Mouse (Mus musculus): ENCODE data around the gene Rgs3. TPM values are rescaled to one million over a fixed set of nuclear protein-coding genes. Genes with fewer than 3 reads are reported as not detected.

Rgs3 gene
- polyA plus RNA-seq, 1 experiment from 2014 or later: 63.1 TPM

GRCm38 (mm10) chr4:62729941-62730340 lies 170.3 kb downstream of the Rgs3 start:
- WGBS: 68% methylated on average over 5 of the region's 5 CpGs

GRCm38 (mm10) chr4:62730861-62731260 lies 171.2 kb downstream of the Rgs3 start:
- no peak overlapping the region for H3K27ac ChIP-seq (ENCODE audit: low read length)
- no peak overlapping the region for H3K9ac ChIP-seq (ENCODE audit: low read length)
- H3K4me3 ChIP-seq (ENCODE audit: low read length): no peak overlapping the region
- H3K9me3 ChIP-seq (replicated peaks; ENCODE audit: control insufficient read depth, low read length): no peaks in the 10 kb centered on the region
- H3K4me1 ChIP-seq (ENCODE audit: control insufficient read depth, insufficient read depth, low read length): peaks cover 47% of the 10 kb centered on the region
- no peaks in the 10 kb centered on the region for H3K27me3 ChIP-seq (ENCODE audit: control insufficient read depth, insufficient read depth, low read length)
- WGBS: 74% methylated on average over 3 of the region's 3 CpGs
- H3K4me2 ChIP-seq (ENCODE audit: low read depth, low read length): no peak overlapping the region
- H3K36me3 ChIP-seq (ENCODE audit: control insufficient read depth, insufficient read depth): no peaks in the 10 kb centered on the region
- no peak for ATAC-seq (replicated peaks; ENCODE audit: extremely low read depth, insufficient read depth, low FRiP score)

More at GRCm38 (mm10) chr4:62729941-62730340, 170.3 kb downstream of the Rgs3 start:
- ATAC-seq (replicated peaks; ENCODE audit: extremely low read depth, insufficient read depth, low FRiP score): no peak
- Histone ChIP-seq H3K9me3 (replicated peaks; ENCODE audit: control insufficient read depth, low read length) (peaks cover 7% of the 10 kb centered on the region), H3K36me3 (ENCODE audit: control insufficient read depth, insufficient read depth) (no peaks in the 10 kb centered on the region), H3K9ac (ENCODE audit: low read length) (no peak overlapping the region), H3K27ac (ENCODE audit: low read length) (no peak overlapping the region; the same call in 1 of the 2 replicates), H3K4me2 (ENCODE audit: low read depth, low read length) (no peak overlapping the region), H3K4me3 (ENCODE audit: low read length) (no peak overlapping the region), H3K27me3 (ENCODE audit: control insufficient read depth, insufficient read depth, low read length) (no peaks in the 10 kb centered on the region), H3K4me1 (ENCODE audit: control insufficient read depth, insufficient read depth, low read length) (peaks cover 39% of the 10 kb centered on the region)

DNA sequence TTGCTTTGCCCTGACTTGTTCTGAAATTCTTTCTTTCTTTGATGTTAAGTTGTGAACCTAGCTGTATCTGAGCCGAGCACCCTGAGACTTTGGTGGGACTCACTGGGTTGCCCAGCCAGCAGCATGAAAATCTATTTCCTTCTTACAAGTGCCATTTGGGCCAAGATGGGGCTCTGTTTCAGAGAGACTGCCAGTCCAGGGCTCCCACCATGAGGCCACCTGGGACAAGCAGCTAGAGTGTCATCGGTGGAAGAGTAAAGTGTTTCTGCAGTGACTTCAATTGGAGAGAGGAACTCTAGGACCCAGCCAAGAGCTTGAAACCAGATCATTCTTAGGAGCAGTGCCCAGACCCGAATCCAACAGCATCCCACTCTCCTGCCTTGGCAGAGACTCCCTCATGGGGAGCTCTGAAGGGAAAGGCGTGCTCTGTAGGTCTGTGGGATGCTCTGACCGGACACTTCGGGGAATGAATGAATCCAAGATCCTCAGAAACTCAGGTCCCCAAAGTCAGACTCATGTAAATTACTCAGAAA lies 171.9 kb downstream of the Rgs3 start:
- ATAC-seq (replicated peaks; ENCODE audit: extremely low read depth, insufficient read depth, low FRiP score): no peak
- Histone ChIP-seq H3K4me1 (ENCODE audit: control insufficient read depth, insufficient read depth, low read length) (peaks cover 54% of the 10 kb centered on the region), H3K36me3 (ENCODE audit: control insufficient read depth, insufficient read depth) (no peaks in the 10 kb centered on the region), H3K4me2 (ENCODE audit: low read depth, low read length) (no peak overlapping the region), H3K27me3 (ENCODE audit: control insufficient read depth, insufficient read depth, low read length) (no peaks in the 10 kb centered on the region), H3K9ac (ENCODE audit: low read length) (no peak overlapping the region), H3K27ac (ENCODE audit: low read length) (peak overlapping the region; percentile 96), H3K4me3 (ENCODE audit: low read length) (no peak overlapping the region), H3K9me3 (replicated peaks; ENCODE audit: control insufficient read depth, low read length) (no peaks in the 10 kb centered on the region)
- 72% methylated on average over 6 of the region's 6 CpGs for WGBS

DNA sequence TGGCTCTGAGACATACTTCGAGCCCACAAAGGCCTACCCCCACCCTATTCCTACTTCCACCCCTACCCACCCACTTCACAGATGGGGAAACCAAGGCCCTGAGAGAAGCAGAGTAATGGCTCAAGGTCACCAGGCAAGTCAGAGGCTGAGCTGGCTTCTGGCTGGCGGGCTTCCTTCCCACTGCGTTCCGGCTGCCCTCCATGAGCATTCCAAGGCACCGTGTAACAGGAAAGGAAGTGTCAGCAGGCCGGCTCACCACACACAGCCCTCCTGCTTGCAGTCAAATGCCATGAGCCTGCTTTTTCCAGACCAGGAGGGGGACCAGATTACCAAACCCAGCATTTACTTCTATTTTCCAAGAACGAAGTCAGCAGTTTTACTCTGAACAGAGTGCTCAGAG lies 172.4 kb downstream of the Rgs3 start:
- no peak overlapping the region for H3K4me3 ChIP-seq (ENCODE audit: low read length)
- no peaks in the 10 kb centered on the region for H3K36me3 ChIP-seq (ENCODE audit: control insufficient read depth, insufficient read depth)
- 0 out of 2 replicates have a peak, but pooled peaks have one; percentile 11 for ATAC-seq (replicated peaks; ENCODE audit: extremely low read depth, insufficient read depth, low FRiP score)
- H3K4me2 ChIP-seq (ENCODE audit: low read depth, low read length): no peak overlapping the region
- WGBS: 43% methylated on average over 7 of the region's 7 CpGs
- H3K9me3 ChIP-seq (replicated peaks; ENCODE audit: control insufficient read depth, low read length): no peaks in the 10 kb centered on the region
- H3K4me1 ChIP-seq (ENCODE audit: control insufficient read depth, insufficient read depth, low read length): peaks cover 59% of the 10 kb centered on the region
- H3K27me3 ChIP-seq (ENCODE audit: control insufficient read depth, insufficient read depth, low read length): no peaks in the 10 kb centered on the region
- peak overlapping the region; percentile 96 for H3K27ac ChIP-seq (ENCODE audit: low read length)
- H3K9ac ChIP-seq (ENCODE audit: low read length): peak overlapping the region; percentile 55

DNA sequence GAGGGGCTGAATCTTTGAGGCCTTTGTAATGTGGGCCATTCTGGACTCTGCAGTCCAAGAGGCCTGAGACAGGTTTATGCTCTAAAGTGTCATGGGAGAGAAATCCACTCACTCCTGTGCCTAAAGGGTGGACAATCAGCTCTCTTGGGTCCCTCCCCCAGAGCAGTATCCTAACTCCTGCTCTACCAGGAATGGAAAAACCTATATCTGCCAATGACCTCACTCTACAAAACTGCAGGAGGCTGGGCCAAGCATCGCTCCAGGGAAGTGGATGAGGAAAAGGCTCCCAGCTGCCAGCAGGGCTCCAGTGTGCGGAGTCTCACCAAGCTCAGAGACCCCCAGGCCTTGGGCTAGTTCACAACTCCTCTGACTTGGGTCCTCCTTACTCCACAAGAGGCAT lies 173.2 kb downstream of the Rgs3 start:
- Histone ChIP-seq H3K27me3 (ENCODE audit: control insufficient read depth, insufficient read depth, low read length) (no peaks in the 10 kb centered on the region), H3K4me3 (ENCODE audit: low read length) (no peak overlapping the region), H3K9ac (ENCODE audit: low read length) (peak overlapping the region; percentile 55), H3K9me3 (replicated peaks; ENCODE audit: control insufficient read depth, low read length) (no peaks in the 10 kb centered on the region), H3K4me1 (ENCODE audit: control insufficient read depth, insufficient read depth, low read length) (peaks cover 66% of the 10 kb centered on the region), H3K4me2 (ENCODE audit: low read depth, low read length) (no peak overlapping the region), H3K36me3 (ENCODE audit: control insufficient read depth, insufficient read depth) (no peaks in the 10 kb centered on the region), H3K27ac (ENCODE audit: low read length) (peak overlapping the region; percentile 96)
- WGBS: 9% methylated on average over 2 of the region's 2 CpGs
- peak; percentile 86 for ATAC-seq (replicated peaks; ENCODE audit: extremely low read depth, insufficient read depth, low FRiP score)

GRCm38 (mm10) chr4:62733938-62734337 lies 174.3 kb downstream of the Rgs3 start:
- Histone ChIP-seq H3K9me3 (replicated peaks; ENCODE audit: control insufficient read depth, low read length) (no peaks in the 10 kb centered on the region), H3K4me1 (ENCODE audit: control insufficient read depth, insufficient read depth, low read length) (peaks cover 73% of the 10 kb centered on the region), H3K9ac (ENCODE audit: low read length) (no peak overlapping the region), H3K27me3 (ENCODE audit: control insufficient read depth, insufficient read depth, low read length) (no peaks in the 10 kb centered on the region), H3K4me2 (ENCODE audit: low read depth, low read length) (no peak overlapping the region), H3K36me3 (ENCODE audit: control insufficient read depth, insufficient read depth) (no peaks in the 10 kb centered on the region), H3K27ac (ENCODE audit: low read length) (peak overlapping the region; percentile 96), H3K4me3 (ENCODE audit: low read length) (no peak overlapping the region)
- ATAC-seq (replicated peaks; ENCODE audit: extremely low read depth, insufficient read depth, low FRiP score): no peak
- WGBS: 31% methylated on average over 3 of the region's 4 CpGs

DNA sequence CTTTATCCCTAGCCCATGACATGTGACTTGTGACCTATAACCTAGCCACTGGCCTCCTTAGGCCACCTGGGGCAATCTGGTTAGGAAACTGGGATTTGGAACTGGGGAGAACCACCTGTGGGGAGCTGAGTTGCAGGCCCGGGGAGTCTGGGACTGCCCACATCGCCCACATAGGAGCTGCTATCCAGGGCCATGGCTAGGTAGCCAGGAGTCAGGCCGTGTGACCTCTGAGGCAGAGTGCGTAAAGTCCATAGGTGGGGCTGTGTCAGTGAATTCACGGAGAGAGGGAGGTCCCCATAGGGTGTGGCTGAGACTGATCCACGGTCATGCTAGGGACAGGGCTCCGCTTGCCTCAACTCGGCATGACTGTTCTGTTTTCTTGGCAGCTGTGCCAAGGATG lies 175.6 kb downstream of the Rgs3 start:
- no peak overlapping the region for H3K4me3 ChIP-seq (ENCODE audit: low read length)
- no peaks in the 10 kb centered on the region for H3K27me3 ChIP-seq (ENCODE audit: control insufficient read depth, insufficient read depth, low read length)
- peak overlapping the region; percentile 78; the same call in 1 of the 2 replicates for H3K27ac ChIP-seq (ENCODE audit: low read length)
- no peak overlapping the region for H3K9ac ChIP-seq (ENCODE audit: low read length)
- ATAC-seq (replicated peaks; ENCODE audit: extremely low read depth, insufficient read depth, low FRiP score): no peak
- H3K4me1 ChIP-seq (ENCODE audit: control insufficient read depth, insufficient read depth, low read length): peaks cover 70% of the 10 kb centered on the region
- no peaks in the 10 kb centered on the region for H3K9me3 ChIP-seq (replicated peaks; ENCODE audit: control insufficient read depth, low read length)
- H3K4me2 ChIP-seq (ENCODE audit: low read depth, low read length): no peak overlapping the region
- 76% methylated on average over 8 of the region's 8 CpGs for WGBS
- H3K36me3 ChIP-seq (ENCODE audit: control insufficient read depth, insufficient read depth): no peaks in the 10 kb centered on the region

DNA sequence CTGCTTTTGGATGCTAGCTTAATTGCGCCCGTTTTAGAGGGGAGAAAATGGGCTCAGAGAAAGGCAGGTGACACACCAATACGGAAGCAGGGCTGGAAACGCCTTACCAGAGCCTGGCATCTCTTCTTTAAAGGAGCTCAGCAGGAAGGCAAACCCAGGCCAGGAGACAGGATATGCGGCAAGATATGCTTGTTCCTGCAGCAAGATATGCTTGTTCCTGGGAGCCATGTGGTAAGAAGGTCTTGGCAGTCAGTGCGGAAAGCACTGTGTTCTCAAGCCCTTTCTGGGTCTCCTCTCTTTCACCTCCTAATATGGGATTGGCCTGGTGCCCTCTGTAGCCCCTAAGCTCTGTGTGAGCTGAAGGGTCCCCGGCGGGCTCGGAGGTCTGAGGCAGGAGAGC lies 176.2 kb downstream of the Rgs3 start:
- peak overlapping the region; percentile 50 for H3K9ac ChIP-seq (ENCODE audit: low read length)

GRCm38 (mm10) chr4:62736421-62736820 lies 176.8 kb downstream of the Rgs3 start:
- Histone ChIP-seq H3K27ac (ENCODE audit: low read length) (peak overlapping the region; percentile 78), H3K9ac (ENCODE audit: low read length) (peak overlapping the region; percentile 50), H3K4me2 (ENCODE audit: low read depth, low read length) (peak overlapping the region; percentile 32), H3K36me3 (ENCODE audit: control insufficient read depth, insufficient read depth) (no peaks in the 10 kb centered on the region), H3K9me3 (replicated peaks; ENCODE audit: control insufficient read depth, low read length) (no peaks in the 10 kb centered on the region), H3K27me3 (ENCODE audit: control insufficient read depth, insufficient read depth, low read length) (no peaks in the 10 kb centered on the region), H3K4me3 (ENCODE audit: low read length) (no peak overlapping the region), H3K4me1 (ENCODE audit: control insufficient read depth, insufficient read depth, low read length) (peaks cover 71% of the 10 kb centered on the region)
- WGBS: 19% methylated on average over 7 of the region's 7 CpGs
- ATAC-seq (replicated peaks; ENCODE audit: extremely low read depth, insufficient read depth, low FRiP score): no peak; the same call in 1 of the 2 replicates

More for the DNA sequence above, 176.2 kb downstream of the Rgs3 start:
- H3K4me1 ChIP-seq (ENCODE audit: control insufficient read depth, insufficient read depth, low read length): peaks cover 70% of the 10 kb centered on the region
- H3K27ac ChIP-seq (ENCODE audit: low read length): peak overlapping the region; percentile 78
- ATAC-seq (replicated peaks; ENCODE audit: extremely low read depth, insufficient read depth, low FRiP score): no peak
- no peak overlapping the region for H3K4me3 ChIP-seq (ENCODE audit: low read length)
- H3K27me3 ChIP-seq (ENCODE audit: control insufficient read depth, insufficient read depth, low read length): no peaks in the 10 kb centered on the region
- 24% methylated on average over 9 of the region's 9 CpGs for WGBS
- H3K4me2 ChIP-seq (ENCODE audit: low read depth, low read length): peak overlapping the region; percentile 32; the same call in 1 of the 2 replicates
- H3K9me3 ChIP-seq (replicated peaks; ENCODE audit: control insufficient read depth, low read length): no peaks in the 10 kb centered on the region
- H3K36me3 ChIP-seq (ENCODE audit: control insufficient read depth, insufficient read depth): no peaks in the 10 kb centered on the region
